Mouse (Mus musculus): ENCODE results near the gene Fstl1. TPM values are rescaled to one million over a fixed set of nuclear protein-coding genes. Genes with fewer than 3 reads are reported as not detected.

The Fstl1 gene
- polyA plus RNA-seq, 1 experiment = 31.4 TPM

- H3K4me1 ChIP-seq (ENCODE audit: control insufficient read depth, insufficient read depth, low read length) = no peaks in the 10 kb centered on the region; the same call in 1 of the 2 replicates
- TF ChIP-seq CTCF (IDR thresholded peaks at IDR 0.05; ENCODE audit: control insufficient read depth, insufficient read depth, low read length) (no peak), POLR2A (IDR thresholded peaks at IDR 0.05; ENCODE audit: borderline replicate concordance, control insufficient read depth, low read depth, low read length) (no peak)
- 79% methylated on average over 5 of the region's 5 CpGs for WGBS
- H3K27ac ChIP-seq (ENCODE audit: control insufficient read depth, insufficient read depth, low read depth, low read length, poor library complexity) = no peak overlapping the region
- H3K4me3 ChIP-seq (replicated peaks; ENCODE audit: control insufficient read depth, low read depth, low read length) = no peak overlapping the region
These were observed 1.9 kb downstream of the Fstl1 start for GRCm38 (mm10) chr16:37778529-37778928.

- Histone ChIP-seq H3K4me3 (replicated peaks; ENCODE audit: control insufficient read depth, low read depth, low read length) (no peak overlapping the region), H3K4me1 (ENCODE audit: control insufficient read depth, insufficient read depth, low read length) (no peaks in the 10 kb centered on the region; the same call in 1 of the 2 replicates), H3K27ac (ENCODE audit: control insufficient read depth, insufficient read depth, low read depth, low read length, poor library complexity) (no peak overlapping the region)
- WGBS = 60% methylated on average over 7 of the region's 7 CpGs
- no peak for TF ChIP-seq CTCF (IDR thresholded peaks at IDR 0.05; ENCODE audit: control insufficient read depth, insufficient read depth, low read length)
- TF ChIP-seq POLR2A (IDR thresholded peaks at IDR 0.05; ENCODE audit: borderline replicate concordance, control insufficient read depth, low read depth, low read length) = no peak
These were observed 3.1 kb downstream of the Fstl1 start for GRCm38 (mm10) chr16:37779651-37780280.

- Histone ChIP-seq H3K27ac (ENCODE audit: control insufficient read depth, insufficient read depth, low read depth, low read length, poor library complexity) (no peak overlapping the region), H3K4me1 (ENCODE audit: control insufficient read depth, insufficient read depth, low read length) (no peaks in the 10 kb centered on the region; the same call in 1 of the 2 replicates), H3K4me3 (replicated peaks; ENCODE audit: control insufficient read depth, low read depth, low read length) (no peak overlapping the region)
- no peak for TF ChIP-seq POLR2A (IDR thresholded peaks at IDR 0.05; ENCODE audit: borderline replicate concordance, control insufficient read depth, low read depth, low read length)
- no peak for TF ChIP-seq CTCF (IDR thresholded peaks at IDR 0.05; ENCODE audit: control insufficient read depth, insufficient read depth, low read length)
- WGBS = 37% methylated on average over 1 of the region's 1 CpGs
These were observed 3.7 kb downstream of the Fstl1 start for GRCm38 (mm10) chr16:37780386-37780785.

GRCm38 (mm10) chr16:37780911-37781310 is 4.2 kb downstream of the Fstl1 start:
- no peak overlapping the region for H3K4me3 ChIP-seq (replicated peaks; ENCODE audit: control insufficient read depth, low read depth, low read length)
- no peak overlapping the region for H3K27ac ChIP-seq (ENCODE audit: control insufficient read depth, insufficient read depth, low read depth, low read length, poor library complexity)
- H3K4me1 ChIP-seq (ENCODE audit: control insufficient read depth, insufficient read depth, low read length) = no peaks in the 10 kb centered on the region; the same call in 1 of the 2 replicates
- TF ChIP-seq CTCF (IDR thresholded peaks at IDR 0.05; ENCODE audit: control insufficient read depth, insufficient read depth, low read length) = no peak
- TF ChIP-seq POLR2A (IDR thresholded peaks at IDR 0.05; ENCODE audit: borderline replicate concordance, control insufficient read depth, low read depth, low read length) = no peak
- WGBS = 82% methylated on average over 3 of the region's 3 CpGs

GRCm38 (mm10) chr16:37784526-37784925 is 7.9 kb downstream of the Fstl1 start:
- Histone ChIP-seq H3K4me1 (ENCODE audit: control insufficient read depth, insufficient read depth, low read length) (no peaks in the 10 kb centered on the region; the same call in 1 of the 2 replicates), H3K4me3 (replicated peaks; ENCODE audit: control insufficient read depth, low read depth, low read length) (no peak overlapping the region), H3K27ac (ENCODE audit: control insufficient read depth, insufficient read depth, low read depth, low read length, poor library complexity) (no peak overlapping the region)
- WGBS = 87% methylated on average over 3 of the region's 3 CpGs
- TF ChIP-seq POLR2A (IDR thresholded peaks at IDR 0.05; ENCODE audit: borderline replicate concordance, control insufficient read depth, low read depth, low read length) (no peak), CTCF (IDR thresholded peaks at IDR 0.05; ENCODE audit: control insufficient read depth, insufficient read depth, low read length) (no peak)

- Histone ChIP-seq H3K4me1 (ENCODE audit: control insufficient read depth, insufficient read depth, low read length) (no peaks in the 10 kb centered on the region), H3K4me3 (replicated peaks; ENCODE audit: control insufficient read depth, low read depth, low read length) (no peak overlapping the region), H3K27ac (ENCODE audit: control insufficient read depth, insufficient read depth, low read depth, low read length, poor library complexity) (no peak overlapping the region)
- WGBS = 65% methylated on average over 9 of the region's 9 CpGs
- TF ChIP-seq CTCF (IDR thresholded peaks at IDR 0.05; ENCODE audit: control insufficient read depth, insufficient read depth, low read length) (no peak), POLR2A (IDR thresholded peaks at IDR 0.05; ENCODE audit: borderline replicate concordance, control insufficient read depth, low read depth, low read length) (no peak)
These were observed 11.0 kb downstream of the Fstl1 start for GRCm38 (mm10) chr16:37787558-37788194.

GRCm38 (mm10) chr16:37788367-37789014 is 11.8 kb downstream of the Fstl1 start:
- WGBS = 26% methylated on average over 12 of the region's 12 CpGs
- H3K27ac ChIP-seq (ENCODE audit: control insufficient read depth, insufficient read depth, low read depth, low read length, poor library complexity) = no peak overlapping the region

GRCm38 (mm10) chr16:37789015-37789381 is 12.3 kb downstream of the Fstl1 start:
- WGBS = 74% methylated on average over 6 of the region's 6 CpGs
- Histone ChIP-seq H3K4me3 (replicated peaks; ENCODE audit: control insufficient read depth, low read depth, low read length) (no peak overlapping the region), H3K4me1 (ENCODE audit: control insufficient read depth, insufficient read depth, low read length) (no peaks in the 10 kb centered on the region), H3K27ac (ENCODE audit: control insufficient read depth, insufficient read depth, low read depth, low read length, poor library complexity) (no peak overlapping the region)
- TF ChIP-seq CTCF (IDR thresholded peaks at IDR 0.05; ENCODE audit: control insufficient read depth, insufficient read depth, low read length) (no peak), POLR2A (IDR thresholded peaks at IDR 0.05; ENCODE audit: borderline replicate concordance, control insufficient read depth, low read depth, low read length) (no peak)

More at GRCm38 (mm10) chr16:37788367-37789014, 11.8 kb downstream of the Fstl1 start:
- Histone ChIP-seq H3K4me3 (replicated peaks; ENCODE audit: control insufficient read depth, low read depth, low read length) (no peak overlapping the region), H3K4me1 (ENCODE audit: control insufficient read depth, insufficient read depth, low read length) (no peaks in the 10 kb centered on the region)
- TF ChIP-seq CTCF (IDR thresholded peaks at IDR 0.05; ENCODE audit: control insufficient read depth, insufficient read depth, low read length) (no peak), POLR2A (IDR thresholded peaks at IDR 0.05; ENCODE audit: borderline replicate concordance, control insufficient read depth, low read depth, low read length) (no peak)
